Mouse (Mus musculus) liver, adult 2 months (tissue): ENCODE measurements around the gene Plcb3. TPM values are rescaled to one million over a fixed set of nuclear protein-coding genes. Genes with fewer than 3 reads are reported as not detected.
A peak's percentile ranks its signal among the peaks of the same experiment; 100 is the strongest.

Experiments
- DNase-seq: peaks from one replicate; pipeline ENCODE4 v3.0.0-alpha.2; 2011; ENCODE audit warnings: low read depth, low spot score; ENCODE audit errors: extremely low read depth
- H3K27ac ChIP-seq: fragments of 200-500 bp; replicated peaks from 2 replicates; pipeline ENCODE4 v1.5.1; 2012; ENCODE audit warnings: low read depth, mild to moderate bottlenecking, control low read depth, inconsistent platforms, low read length; ENCODE audit not compliant: insufficient read depth
- H3K27me3 ChIP-seq: fragments of 200-500 bp; 2 replicates; pipeline ENCODE4 v1.6.1; 2012; ENCODE audit warnings: mild to moderate bottlenecking, moderate library complexity, low read length, inconsistent platforms; ENCODE audit not compliant: control insufficient read depth, insufficient read depth
- H3K36me3 ChIP-seq: fragments of 200-500 bp; 2 replicates; pipeline ENCODE4 v1.6.1; 2012; ENCODE audit warnings: low read length, inconsistent platforms; ENCODE audit not compliant: control insufficient read depth, insufficient read depth
- H3K4me1 ChIP-seq: fragments of 200-500 bp; 2 replicates; pipeline ENCODE4 v1.6.1; 2011; ENCODE audit warnings: low read length; ENCODE audit not compliant: control insufficient read depth, insufficient read depth
- H3K4me3 ChIP-seq: fragments of 200-500 bp; 2 replicates; pipeline ENCODE4 v1.5.1; 2011; ENCODE audit warnings: low read depth, mild to moderate bottlenecking, control low read depth, low read length, moderate library complexity; ENCODE audit not compliant: insufficient read depth
- H3K79me2 ChIP-seq: fragments of 200-500 bp; 2 replicates; pipeline ENCODE4 v1.6.1; 2012; ENCODE audit warnings: inconsistent platforms, mild to moderate bottlenecking, low read length, moderate library complexity; ENCODE audit not compliant: control insufficient read depth, insufficient read depth
- H3K9ac ChIP-seq: fragments of 200-500 bp; 2 replicates; pipeline ENCODE4 v1.6.1; 2012; ENCODE audit warnings: low read depth, mild to moderate bottlenecking, control low read depth, inconsistent platforms, low read length
- CTCF ChIP-seq: fragments of 200-500 bp; IDR thresholded peaks from 2 replicates; pipeline ENCODE4 v1.5.1; 2011; ENCODE audit warnings: low read depth, low read length, control low read depth
- POLR2A ChIP-seq: fragments of 200-500 bp; IDR thresholded peaks from 2 replicates; pipeline ENCODE4 v1.6.1; 2011; ENCODE audit warnings: low read length, control low read depth; ENCODE audit not compliant: insufficient read depth; ENCODE audit errors: extremely low read depth
- WGBS: fragments of 180-500 bp; shearing (Covaris S2); methylation state at CpG from one replicate; pipeline ENCODE4 v1.1.7; 2018; 5-methylcytosine and 5-hydroxymethylcytosine counted together
- polyA plus RNA-seq: library from polyadenylated mRNA; depleted of rRNA; stranded (reverse); fragments of >200 nt; gene quantifications from 2 replicates; pipeline ENCODE4 v1.2.3, GENCODE M21; 2012; rRNA removed
- total RNA-seq: library from RNA; depleted of rRNA; stranded (reverse); fragments of >200 nt; gene quantifications from 2 replicates; pipeline ENCODE4 v1.2.3, GENCODE M21; 2014; rRNA removed

The Plcb3 gene
- total RNA-seq, result 5.9 and 9.6 TPM in 2 replicates
- polyA plus RNA-seq, result 15.7 and 27.6 TPM in 2 replicates

GRCm38 (mm10) chr19:6975537-6976521, at the start of gene Plcb3:
TSS of gene Plcb3 (minus strand) at chr19:6976470.
- Histone ChIP-seq H3K36me3 (peaks cover 3% of the 10 kb centered on the region; the same call in 1 of the 2 replicates), H3K79me2 (peaks cover 8% of the 10 kb centered on the region; the same call in 1 of the 2 replicates), H3K4me3 (peak within 1 kb of the TSS; percentile 66), H3K27me3 (no peaks in the 10 kb centered on the region), H3K4me1 (peaks cover 19% of the 10 kb centered on the region), H3K9ac (peak within 1 kb of the TSS; percentile 72), H3K27ac (peak within 1 kb of the TSS; percentile 68)
- WGBS, result 1% methylated on average over 16 of the region's 16 CpGs
- TF ChIP-seq POLR2A (no peak), CTCF (peak; percentile 36)
- DNase-seq, result peak; percentile 57

GRCm38 (mm10) chr19:7020224-7020641, 44.0 kb upstream of the Plcb3 start:
- H3K79me2 ChIP-seq, result no peaks in the 10 kb centered on the region
- H3K9ac ChIP-seq, result no peak overlapping the region
- peaks cover 37% of the 10 kb centered on the region for H3K36me3 ChIP-seq
- TF ChIP-seq CTCF (peak; percentile 69), POLR2A (no peak)
- H3K27ac ChIP-seq, result no peak overlapping the region
- peak; percentile 58 for DNase-seq
- no peak overlapping the region for H3K4me3 ChIP-seq
- no peaks in the 10 kb centered on the region for H3K4me1 ChIP-seq
- WGBS, result 42% methylated on average over 3 of the region's 3 CpGs
- no peaks in the 10 kb centered on the region for H3K27me3 ChIP-seq

GRCm38 (mm10) chr19:7019191-7019590, 42.9 kb upstream of the Plcb3 start, which contains the start of gene Fermt3:
TSS of gene Fermt3 (minus strand) at chr19:7019469.
- H3K4me3 ChIP-seq, result peak within 1 kb of the TSS; percentile 39
- 66% methylated on average over 5 of the region's 5 CpGs for WGBS
- peak within 1 kb of the TSS; percentile 42 for H3K27ac ChIP-seq
- peak within 1 kb of the TSS; percentile 26; the same call in 1 of the 2 replicates for H3K9ac ChIP-seq
- no peaks in the 10 kb centered on the region for H3K79me2 ChIP-seq
- no peaks in the 10 kb centered on the region for H3K4me1 ChIP-seq
- no peaks in the 10 kb centered on the region for H3K27me3 ChIP-seq
- peak; percentile 42 for DNase-seq
- TF ChIP-seq POLR2A (no peak), CTCF (no peak)
- peaks cover 28% of the 10 kb centered on the region for H3K36me3 ChIP-seq

GRCm38 (mm10) chr19:7018546-7018945, 42.3 kb upstream of the Plcb3 start:
- 73% methylated on average over 11 of the region's 11 CpGs for WGBS
- Histone ChIP-seq H3K4me3 (peak overlapping the region; percentile 21), H3K27me3 (no peaks in the 10 kb centered on the region), H3K4me1 (no peaks in the 10 kb centered on the region), H3K79me2 (no peaks in the 10 kb centered on the region), H3K36me3 (peaks cover 23% of the 10 kb centered on the region), H3K9ac (0 out of 2 replicates have a peak overlapping the region, but pooled peaks have one; percentile 26), H3K27ac (peak overlapping the region; percentile 42)
- DNase-seq, result no peak
- TF ChIP-seq CTCF (no peak), POLR2A (no peak)

GRCm38 (mm10) chr19:7017541-7018457, 41.5 kb upstream of the Plcb3 start:
- peaks cover 18% of the 10 kb centered on the region for H3K36me3 ChIP-seq
- TF ChIP-seq CTCF (no peak), POLR2A (no peak)

More at GRCm38 (mm10) chr19:7017541-7018457, 41.5 kb upstream of the Plcb3 start:
- no peak for DNase-seq
- H3K27me3 ChIP-seq, result no peaks in the 10 kb centered on the region
- WGBS, result 67% methylated on average over 12 of the region's 12 CpGs
- 0 out of 2 replicates have a peak overlapping the region, but pooled peaks have one; percentile 2 for H3K9ac ChIP-seq
- peak overlapping the region; percentile 42 for H3K27ac ChIP-seq
- H3K4me3 ChIP-seq, result no peak overlapping the region; the same call in 1 of the 2 replicates
- H3K4me1 ChIP-seq, result no peaks in the 10 kb centered on the region
- no peaks in the 10 kb centered on the region for H3K79me2 ChIP-seq
